Mouse (Mus musculus) midbrain, embryonic 16.5 days (tissue): Measurements from ENCODE around the gene Ffar4. TPM values are rescaled to one million over a fixed set of nuclear protein-coding genes. Genes with fewer than 3 reads are reported as not detected.

Experiments
- ATAC-seq: fragments of 200-750 bp; cut with Nextera tagmentation; 2 replicates; pipeline ENCODE4 v1.8.0; 2017; ENCODE audit warnings: moderate TSS enrichment
- H3K27ac ChIP-seq: fragments of 300-500 bp; sonication (generic); 2 replicates; pipeline ENCODE4 v1.5.1; 2014; ENCODE audit warnings: mild to moderate bottlenecking, low read length, mixed read lengths
- H3K27me3 ChIP-seq: fragments of 300-500 bp; sonication (generic); 2 replicates; pipeline ENCODE4 v1.6.1; 2014; ENCODE audit warnings: low read depth, low read length, mixed read lengths; ENCODE audit not compliant: control insufficient read depth, insufficient read depth
- H3K36me3 ChIP-seq: fragments of 300-500 bp; sonication (generic); 2 replicates; pipeline ENCODE4 v1.6.1; 2014; ENCODE audit warnings: mild to moderate bottlenecking, low read length, moderate library complexity, mixed read lengths; ENCODE audit not compliant: control insufficient read depth, insufficient read depth
- H3K4me1 ChIP-seq: fragments of 300-500 bp; sonication (generic); 2 replicates; pipeline ENCODE4 v1.6.1; 2014; ENCODE audit warnings: mild to moderate bottlenecking, low read length, mixed read lengths; ENCODE audit not compliant: control insufficient read depth, insufficient read depth
- H3K4me2 ChIP-seq: fragments of 300-500 bp; sonication (generic); 2 replicates; pipeline ENCODE4 v1.6.1; 2014; ENCODE audit warnings: mild to moderate bottlenecking, low read length, mixed read lengths
- H3K4me3 ChIP-seq: fragments of 300-500 bp; sonication (generic); 2 replicates; pipeline ENCODE4 v1.5.1; 2014; ENCODE audit warnings: low read depth, mild to moderate bottlenecking, low read length, moderate library complexity, mixed read lengths
- H3K9ac ChIP-seq: fragments of 300-500 bp; sonication (generic); 2 replicates; pipeline ENCODE4 v1.6.1; 2014; ENCODE audit warnings: low read depth, low read length, mixed read lengths
- H3K9me3 ChIP-seq: fragments of 300-500 bp; sonication (generic); replicated peaks from 2 replicates; pipeline ENCODE4 v1.6.1; 2014; ENCODE audit warnings: mild to moderate bottlenecking, low read length, mixed read lengths; ENCODE audit not compliant: control insufficient read depth, poor library complexity, severe bottlenecking
- WGBS: fragments of 180-500 bp; shearing (Covaris S2); extraction: QIAGEN DNeasy Blood & Tissue Kit; methylation state at CpG from one replicate; pipeline ENCODE4 v1.1.7; 2014; 5-methylcytosine and 5-hydroxymethylcytosine counted together
- polyA plus RNA-seq: library from polyadenylated mRNA; unstranded; fragments of >200 nt; fragmentation: Nextera tagmentation; extraction: Ambion mirVana; gene quantifications from 2 replicates; pipeline ENCODE4 v1.2.1, GENCODE M21; 2015

The Ffar4 gene
- polyA plus RNA-seq, 1 experiment from 2014 or later, result 0.34 TPM

GRCm38 (mm10) chr19:38086948-38087551 is 9.8 kb upstream of the Ffar4 start:
- no peak overlapping the region for H3K27ac ChIP-seq
- H3K36me3 ChIP-seq, result no peaks in the 10 kb centered on the region
- H3K4me2 ChIP-seq, result no peak overlapping the region
- H3K9ac ChIP-seq, result no peak overlapping the region
- ATAC-seq, result peak; percentile 68; the same call in 1 of the 2 replicates
- H3K27me3 ChIP-seq, result no peaks in the 10 kb centered on the region
- WGBS, result 54% methylated on average over 11 of the region's 11 CpGs
- no peaks in the 10 kb centered on the region for H3K9me3 ChIP-seq
- no peak overlapping the region for H3K4me3 ChIP-seq
- no peaks in the 10 kb centered on the region for H3K4me1 ChIP-seq

DNA sequence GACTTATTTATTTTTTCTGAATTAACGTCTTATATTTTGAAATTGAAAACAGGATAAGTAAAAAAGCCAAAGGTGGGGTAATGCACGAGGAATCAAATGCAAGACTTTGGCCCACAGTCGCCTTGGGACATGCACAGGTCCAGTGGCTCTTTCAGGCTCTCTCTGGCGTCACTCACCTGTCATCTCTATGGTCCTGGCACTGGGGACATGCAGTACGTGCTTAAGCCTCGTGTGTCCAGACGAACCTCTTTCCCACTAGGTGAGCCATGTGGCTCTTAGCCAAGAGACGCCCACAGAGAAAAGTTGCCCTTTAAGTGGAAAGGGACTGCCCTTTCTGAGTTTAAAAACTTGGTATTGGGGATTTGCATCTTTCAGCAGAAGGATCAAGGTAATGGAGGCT is 7.5 kb upstream of the Ffar4 start:
- Histone ChIP-seq H3K4me1 (no peaks in the 10 kb centered on the region), H3K27me3 (no peaks in the 10 kb centered on the region), H3K4me2 (no peak overlapping the region), H3K9me3 (no peaks in the 10 kb centered on the region), H3K4me3 (no peak overlapping the region), H3K27ac (no peak overlapping the region), H3K9ac (no peak overlapping the region), H3K36me3 (no peaks in the 10 kb centered on the region)
- WGBS, result 82% methylated on average over 8 of the region's 8 CpGs
- ATAC-seq, result no peak

DNA sequence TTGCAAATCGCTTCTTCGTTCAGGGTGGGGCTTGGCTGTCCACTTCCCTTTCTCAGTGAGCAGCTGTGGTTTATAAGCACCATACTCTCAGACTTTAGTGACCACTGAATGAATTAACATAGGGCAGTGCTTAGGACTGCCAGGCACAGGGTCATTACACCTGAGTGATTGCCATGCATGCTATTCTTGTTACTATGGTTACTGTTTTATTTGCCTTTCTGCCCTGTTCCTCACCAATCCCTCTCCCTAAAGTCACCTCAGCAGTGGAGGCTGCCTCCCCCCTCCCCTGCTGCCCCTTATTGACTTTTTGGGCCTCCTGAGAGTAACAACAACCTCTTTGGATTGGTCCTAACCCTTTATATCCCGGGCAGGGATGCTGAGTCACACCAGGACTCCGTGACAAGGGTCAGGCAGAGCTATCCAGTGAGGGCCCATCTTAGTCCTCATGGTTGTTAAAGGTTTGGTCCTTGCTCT is 5.3 kb upstream of the Ffar4 start:
- H3K27me3 ChIP-seq, result peaks cover 9% of the 10 kb centered on the region
- no peak for ATAC-seq

GRCm38 (mm10) chr19:38096231-38096630 is 640 bp upstream of the Ffar4 start:
- Histone ChIP-seq H3K27ac (no peak overlapping the region), H3K27me3 (peaks cover 34% of the 10 kb centered on the region), H3K4me2 (no peak overlapping the region), H3K9ac (no peak overlapping the region), H3K9me3 (no peaks in the 10 kb centered on the region), H3K4me3 (no peak overlapping the region), H3K36me3 (no peaks in the 10 kb centered on the region), H3K4me1 (peaks cover 7% of the 10 kb centered on the region)
- no peak for ATAC-seq
- WGBS, result 13% methylated on average over 4 of the region's 4 CpGs

More for the DNA sequence above, 5.3 kb upstream of the Ffar4 start:
- Histone ChIP-seq H3K4me3 (no peak overlapping the region), H3K4me1 (no peaks in the 10 kb centered on the region), H3K27ac (no peak overlapping the region), H3K4me2 (no peak overlapping the region), H3K9ac (no peak overlapping the region), H3K9me3 (no peaks in the 10 kb centered on the region), H3K36me3 (no peaks in the 10 kb centered on the region)
- WGBS, result 45% methylated on average over 4 of the region's 4 CpGs

DNA sequence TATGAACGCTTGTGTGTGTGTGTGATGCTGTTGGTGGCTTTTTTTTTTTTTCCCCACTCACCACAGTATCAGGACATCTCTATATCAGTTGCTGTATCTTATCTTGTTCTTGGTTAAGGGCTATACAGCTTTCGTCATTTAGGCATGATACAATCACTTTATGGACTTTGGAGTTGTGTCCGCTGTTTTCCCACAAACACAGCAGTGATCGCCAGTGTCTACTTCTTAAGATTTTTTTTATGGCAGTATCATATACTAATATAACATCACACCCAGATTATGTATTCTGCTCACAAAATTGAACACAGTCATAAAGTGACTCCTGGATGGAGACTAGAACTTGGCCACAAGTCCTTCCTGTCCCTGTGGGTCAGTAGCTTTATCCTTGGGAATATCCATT is 11.0 kb downstream of the Ffar4 start:
- Histone ChIP-seq H3K36me3 (no peaks in the 10 kb centered on the region), H3K27ac (no peak overlapping the region), H3K9me3 (no peaks in the 10 kb centered on the region), H3K4me1 (no peaks in the 10 kb centered on the region), H3K9ac (no peak overlapping the region), H3K4me3 (no peak overlapping the region), H3K4me2 (no peak overlapping the region), H3K27me3 (no peaks in the 10 kb centered on the region)
- 93% methylated on average over 4 of the region's 4 CpGs for WGBS
- ATAC-seq, result no peak

DNA sequence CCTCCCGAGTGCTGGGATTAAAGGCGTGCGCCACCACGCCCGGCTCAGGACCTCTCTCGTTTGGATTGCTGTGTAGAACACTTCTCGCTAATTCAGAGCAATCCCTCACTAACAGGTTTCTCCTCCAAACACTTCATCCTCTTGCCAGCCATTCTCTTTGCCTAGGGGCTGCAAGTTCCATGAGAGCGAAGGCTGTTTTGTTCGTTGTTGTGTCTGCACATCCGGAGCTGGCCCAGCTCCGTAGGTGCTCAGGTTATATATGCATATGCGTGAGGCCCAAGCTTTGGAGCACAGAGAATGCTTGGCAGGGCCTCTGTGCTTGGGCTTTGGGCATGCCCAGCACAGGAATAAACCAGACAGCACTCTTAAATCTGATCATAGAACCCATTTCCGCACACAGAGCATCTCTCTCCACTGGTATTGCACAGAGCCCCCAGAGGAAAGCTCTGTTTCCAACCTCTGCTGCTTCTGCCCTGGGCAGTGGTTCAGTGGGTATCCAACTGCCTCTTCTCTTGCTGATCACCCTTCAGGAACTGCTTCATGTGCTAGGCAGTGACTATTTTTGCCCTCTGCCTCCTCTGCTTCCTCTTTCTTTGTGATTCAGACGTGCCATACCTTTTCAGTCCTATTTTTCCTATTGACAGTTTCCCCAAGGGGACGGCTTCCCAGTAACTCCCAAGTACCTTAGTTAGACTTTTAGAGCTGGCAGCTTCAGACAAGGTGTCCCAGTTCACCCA is 12.8 kb downstream of the Ffar4 start:
- Histone ChIP-seq H3K27ac (no peak overlapping the region), H3K9me3 (no peaks in the 10 kb centered on the region), H3K36me3 (no peaks in the 10 kb centered on the region), H3K4me2 (no peak overlapping the region), H3K27me3 (no peaks in the 10 kb centered on the region), H3K4me3 (no peak overlapping the region), H3K9ac (no peak overlapping the region), H3K4me1 (no peaks in the 10 kb centered on the region)
- whole genome bisulfite sequencing, result 91% methylated on average over 15 of the region's 15 CpGs
- no peak for ATAC-seq

GRCm38 (mm10) chr19:38111056-38111455 is 14.2 kb downstream of the Ffar4 start:
- H3K4me3 ChIP-seq, result no peak overlapping the region
- no peak for ATAC-seq
- no peaks in the 10 kb centered on the region for H3K4me1 ChIP-seq
- no peak overlapping the region for H3K27ac ChIP-seq
- H3K9ac ChIP-seq, result no peak overlapping the region
- H3K4me2 ChIP-seq, result no peak overlapping the region
- no peaks in the 10 kb centered on the region for H3K9me3 ChIP-seq
- no peaks in the 10 kb centered on the region for H3K27me3 ChIP-seq
- 84% methylated on average over 8 of the region's 8 CpGs for WGBS
- H3K36me3 ChIP-seq, result no peaks in the 10 kb centered on the region

GRCm38 (mm10) chr19:38112575-38112974 is 15.7 kb downstream of the Ffar4 start:
- Histone ChIP-seq H3K27ac (no peak overlapping the region), H3K9ac (no peak overlapping the region), H3K4me2 (no peak overlapping the region), H3K4me3 (no peak overlapping the region), H3K9me3 (no peaks in the 10 kb centered on the region), H3K4me1 (no peaks in the 10 kb centered on the region), H3K27me3 (no peaks in the 10 kb centered on the region), H3K36me3 (no peaks in the 10 kb centered on the region)
- 57% methylated on average over 4 of the region's 4 CpGs for WGBS
- ATAC-seq, result no peak

- H3K4me1 ChIP-seq, result no peaks in the 10 kb centered on the region
- no peaks in the 10 kb centered on the region for H3K9me3 ChIP-seq
- ATAC-seq, result no peak
- H3K9ac ChIP-seq, result no peak overlapping the region
- no peaks in the 10 kb centered on the region for H3K27me3 ChIP-seq
- no peak overlapping the region for H3K4me3 ChIP-seq
- no peaks in the 10 kb centered on the region for H3K36me3 ChIP-seq
- H3K27ac ChIP-seq, result no peak overlapping the region
- 93% methylated on average over 7 of the region's 7 CpGs for WGBS
- no peak overlapping the region for H3K4me2 ChIP-seq
Measured at GRCm38 (mm10) chr19:38114834-38115491, 18.1 kb downstream of the Ffar4 start.
